Mouse (Mus musculus) hindbrain, embryonic 11.5 days (tissue): ENCODE results near the gene Pde2a. TPM values are rescaled to one million over a fixed set of nuclear protein-coding genes. Genes with fewer than 3 reads are reported as not detected.

Experiments used
- ATAC-seq: fragments of 200-750 bp; cut with Nextera tagmentation; 2 replicates; pipeline ENCODE4 v1.8.0; 2017; ENCODE audit warnings: mild to moderate bottlenecking, moderate TSS enrichment, moderate library complexity; ENCODE audit not compliant: low FRiP score
- DNase-seq: peaks from one replicate; pipeline ENCODE4 v3.0.0-alpha.2; 2015; ENCODE audit warnings: low spot score
- H3K27ac ChIP-seq: fragments of 300-500 bp; sonication (generic); 2 replicates; pipeline ENCODE4 v1.5.1; 2014; ENCODE audit warnings: mild to moderate bottlenecking, low read depth, low read length
- H3K27me3 ChIP-seq: fragments of 300-500 bp; sonication (generic); 2 replicates; pipeline ENCODE4 v1.6.1; 2014; ENCODE audit warnings: mild to moderate bottlenecking, low read length, moderate library complexity, mixed read lengths; ENCODE audit not compliant: control insufficient read depth, insufficient read depth
- H3K36me3 ChIP-seq: fragments of 300-500 bp; sonication (generic); 2 replicates; pipeline ENCODE4 v1.6.1; 2014; ENCODE audit warnings: mild to moderate bottlenecking, low read length, moderate library complexity, mixed read lengths; ENCODE audit not compliant: control insufficient read depth, insufficient read depth
- H3K4me1 ChIP-seq: fragments of 300-500 bp; sonication (generic); replicated peaks from 2 replicates; pipeline ENCODE4 v1.6.1; 2014; ENCODE audit warnings: low read length, mixed read lengths; ENCODE audit not compliant: control insufficient read depth, insufficient read depth
- H3K4me2 ChIP-seq: fragments of 300-500 bp; sonication (generic); replicated peaks from 2 replicates; pipeline ENCODE4 v1.6.1; 2014; ENCODE audit warnings: mild to moderate bottlenecking, low read depth, low read length
- H3K4me3 ChIP-seq: fragments of 300-500 bp; sonication (generic); 2 replicates; pipeline ENCODE4 v1.5.1; 2014; ENCODE audit warnings: low read depth, low read length
- H3K9ac ChIP-seq: fragments of 300-500 bp; sonication (generic); 2 replicates; pipeline ENCODE4 v1.6.1; 2014; ENCODE audit warnings: low read depth, low read length
- H3K9me3 ChIP-seq: fragments of 300-500 bp; sonication (generic); 2 replicates; pipeline ENCODE4 v1.6.1; 2016; ENCODE audit warnings: low read length; ENCODE audit not compliant: control insufficient read depth
- WGBS: fragments of 180-500 bp; shearing (Covaris S2); extraction: QIAGEN DNeasy Blood & Tissue Kit; methylation state at CpG from one replicate; pipeline ENCODE4 v1.1.7; 2014; 5-methylcytosine and 5-hydroxymethylcytosine counted together
- polyA plus RNA-seq: library from polyadenylated mRNA; unstranded; fragments of >200 nt; fragmentation: Nextera tagmentation; extraction: Ambion mirVana; gene quantifications from 2 replicates; pipeline ENCODE4 v1.2.1, GENCODE M21; 2014

The Pde2a gene
- polyA plus RNA-seq, 1 experiment from 2014 or later, result 14.4 TPM

GRCm38 (mm10) chr7:101513655-101514054 is 92.2 kb downstream of the Pde2a start:
- ATAC-seq, result no peak
- DNase-seq, result no peak
- Histone ChIP-seq H3K27ac (no peak overlapping the region), H3K4me2 (no peak overlapping the region), H3K9me3 (no peaks in the 10 kb centered on the region), H3K27me3 (no peaks in the 10 kb centered on the region), H3K36me3 (no peaks in the 10 kb centered on the region), H3K4me1 (no peaks in the 10 kb centered on the region; the same call in 1 of the 2 replicates), H3K9ac (no peak overlapping the region), H3K4me3 (no peak overlapping the region)
- WGBS, result 82% methylated on average over 7 of the region's 7 CpGs

GRCm38 (mm10) chr7:101514768-101515167 is 93.3 kb downstream of the Pde2a start:
- Histone ChIP-seq H3K4me1 (no peaks in the 10 kb centered on the region), H3K9ac (no peak overlapping the region), H3K27ac (no peak overlapping the region), H3K4me2 (no peak overlapping the region), H3K9me3 (no peaks in the 10 kb centered on the region), H3K4me3 (no peak overlapping the region), H3K27me3 (0 out of 2 replicates have a peak, but pooled peaks cover 2% of the 10 kb centered on the region), H3K36me3 (no peaks in the 10 kb centered on the region)
- 78% methylated on average over 6 of the region's 6 CpGs for WGBS
- ATAC-seq, result no peak
- DNase-seq, result no peak

GRCm38 (mm10) chr7:101515295-101515694 is 93.8 kb downstream of the Pde2a start:
- Histone ChIP-seq H3K4me1 (no peaks in the 10 kb centered on the region), H3K36me3 (no peaks in the 10 kb centered on the region), H3K9me3 (no peaks in the 10 kb centered on the region), H3K27ac (no peak overlapping the region), H3K4me2 (no peak overlapping the region), H3K9ac (no peak overlapping the region), H3K4me3 (no peak overlapping the region), H3K27me3 (0 out of 2 replicates have a peak, but pooled peaks cover 2% of the 10 kb centered on the region)
- ATAC-seq, result no peak
- no peak for DNase-seq
- 64% methylated on average over 6 of the region's 6 CpGs for WGBS

GRCm38 (mm10) chr7:101516460-101516859 is 95.0 kb downstream of the Pde2a start:
- Histone ChIP-seq H3K4me1 (no peaks in the 10 kb centered on the region), H3K27ac (no peak overlapping the region), H3K9me3 (no peaks in the 10 kb centered on the region), H3K4me2 (no peak overlapping the region), H3K36me3 (no peaks in the 10 kb centered on the region), H3K4me3 (no peak overlapping the region), H3K27me3 (0 out of 2 replicates have a peak, but pooled peaks cover 2% of the 10 kb centered on the region), H3K9ac (no peak overlapping the region)
- DNase-seq, result no peak
- 70% methylated on average over 6 of the region's 6 CpGs for WGBS
- ATAC-seq, result no peak

- ATAC-seq, result no peak
Measured at GRCm38 (mm10) chr7:101521696-101522095, 100.2 kb downstream of the Pde2a start.

GRCm38 (mm10) chr7:101523205-101523604 is 101.7 kb downstream of the Pde2a start:
- Histone ChIP-seq H3K27me3 (0 out of 2 replicates have a peak, but pooled peaks cover 2% of the 10 kb centered on the region), H3K4me1 (no peaks in the 10 kb centered on the region), H3K4me3 (no peak overlapping the region), H3K9ac (no peak overlapping the region), H3K36me3 (no peaks in the 10 kb centered on the region), H3K9me3 (no peaks in the 10 kb centered on the region), H3K4me2 (no peak overlapping the region), H3K27ac (no peak overlapping the region)
- 42% methylated on average over 2 of the region's 2 CpGs for WGBS
- no peak for DNase-seq
- peak; percentile 68; the same call in 1 of the 2 replicates for ATAC-seq

More at GRCm38 (mm10) chr7:101521696-101522095, 100.2 kb downstream of the Pde2a start:
- Histone ChIP-seq H3K4me3 (no peak overlapping the region), H3K4me1 (no peaks in the 10 kb centered on the region), H3K27me3 (0 out of 2 replicates have a peak, but pooled peaks cover 2% of the 10 kb centered on the region), H3K36me3 (no peaks in the 10 kb centered on the region), H3K9me3 (no peaks in the 10 kb centered on the region), H3K27ac (no peak overlapping the region), H3K4me2 (no peak overlapping the region), H3K9ac (no peak overlapping the region)
- 85% methylated on average over 1 of the region's 1 CpGs for WGBS
- no peak for DNase-seq

- Histone ChIP-seq H3K4me1 (no peaks in the 10 kb centered on the region), H3K36me3 (no peaks in the 10 kb centered on the region), H3K27ac (no peak overlapping the region), H3K9me3 (no peaks in the 10 kb centered on the region), H3K27me3 (no peaks in the 10 kb centered on the region), H3K9ac (no peak overlapping the region), H3K4me3 (no peak overlapping the region), H3K4me2 (no peak overlapping the region)
- no peak for DNase-seq
- no peak for ATAC-seq
- WGBS, result 77% methylated on average over 7 of the region's 7 CpGs
Measured at GRCm38 (mm10) chr7:101526484-101526883, 105.0 kb downstream of the Pde2a start.

- Histone ChIP-seq H3K4me3 (no peak overlapping the region), H3K27me3 (no peaks in the 10 kb centered on the region), H3K4me1 (no peaks in the 10 kb centered on the region), H3K27ac (no peak overlapping the region), H3K36me3 (no peaks in the 10 kb centered on the region), H3K9ac (no peak overlapping the region), H3K9me3 (no peaks in the 10 kb centered on the region), H3K4me2 (no peak overlapping the region)
- no peak for ATAC-seq
- DNase-seq, result no peak
- 33% methylated on average over 5 of the region's 5 CpGs for WGBS
Measured at GRCm38 (mm10) chr7:101534428-101534827, 112.9 kb downstream of the Pde2a start.

- ATAC-seq (no peak), DNase-seq (no peak)
- Histone ChIP-seq H3K4me2 (no peak overlapping the region), H3K36me3 (no peaks in the 10 kb centered on the region), H3K4me3 (no peak overlapping the region), H3K4me1 (no peaks in the 10 kb centered on the region), H3K27ac (no peak overlapping the region), H3K9me3 (no peaks in the 10 kb centered on the region), H3K9ac (no peak overlapping the region), H3K27me3 (no peaks in the 10 kb centered on the region)
- WGBS, result 69% methylated on average over 10 of the region's 10 CpGs
Measured at GRCm38 (mm10) chr7:101535102-101535501, 113.6 kb downstream of the Pde2a start.
